Mouse (Mus musculus) neural tube, postnatal 0 days (tissue): ENCODE data around the gene Stag1. TPM values are rescaled to one million over a fixed set of nuclear protein-coding genes. Genes with fewer than 3 reads are reported as not detected.

ENCODE experiments used
- polyA plus RNA-seq: library from polyadenylated mRNA; unstranded; fragments of >200 nt; fragmentation: Nextera tagmentation; extraction: Ambion mirVana; gene quantifications from 2 replicates; pipeline ENCODE4 v1.2.1, GENCODE M21; 2015

The Stag1 gene
- polyA plus RNA-seq, result 31.2 and 33.8 TPM in 2 replicates

DNA sequence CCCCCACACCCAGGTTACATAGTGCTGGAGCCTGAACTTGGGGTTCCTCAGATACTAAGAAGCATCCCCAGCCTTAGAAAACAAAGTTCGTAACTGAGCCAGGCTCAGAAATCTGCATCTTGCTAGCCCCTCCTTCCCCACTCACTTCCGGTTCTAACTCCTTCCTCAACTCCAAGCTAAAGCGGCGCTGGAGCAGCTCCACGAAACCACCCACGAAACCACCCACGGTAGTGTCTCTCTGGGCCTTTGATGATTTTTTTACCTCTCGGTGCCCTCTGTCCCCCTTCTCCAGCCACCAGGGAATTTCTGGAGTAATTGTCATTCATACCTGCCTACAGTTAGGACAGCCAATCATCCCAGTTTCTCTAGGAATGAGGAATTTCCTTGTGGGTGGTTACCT, at the start of gene Stag1:
Gene Stag1, plus strand, starts transcription at position 253 of the 400 bp plus-strand sequence.

GRCm38 (mm10) chr9:100570626-100571233, 26.9 kb upstream of the Stag1 start, which contains the start of gene Slc35g2:
Gene Slc35g2, minus strand, starts transcription at chr9:100571090.

Other genes starting within 250 kb of the Stag1 start
- gene Il20rb, start 111.0 kb upstream of the Stag1 start, polyA plus RNA-seq, result 0.59 and 0.68 TPM in 2 replicates
- 48.4 and 52.7 TPM in 2 replicates for gene Nck1, start 51.7 kb upstream of the Stag1 start, polyA plus RNA-seq
- 34.7 and 39.0 TPM in 2 replicates for gene Slc35g2, start 26.7 kb upstream of the Stag1 start, polyA plus RNA-seq